Mouse (Mus musculus): Measurements from ENCODE around the gene Fryl.

GRCm38 (mm10) chr5:73089158-73089557, 167.3 kb downstream of the Fryl start:
- no peak for TF ChIP-seq CTCF (IDR thresholded peaks at IDR 0.05; ENCODE audit: borderline replicate concordance, extremely low read depth, insufficient read depth, insufficient read length)
- no peak for TF ChIP-seq POLR2A (IDR thresholded peaks at IDR 0.05; ENCODE audit: borderline replicate concordance, extremely low read depth, insufficient read depth, insufficient read length, poor library complexity, severe bottlenecking)

All from brain, embryonic 14.5 days (tissue).